Comparison of ENCODE assay signal across 8 mouse cellular contexts in genomic region chr2:18821451-18822379, GRCm38 (mm10).
DNase-seq lines count a peak whose midpoint lies in the region; ATAC-seq lines count a peak whose summit lies in the region.

No protein-coding gene starts in this region.

- H3K27me3 ChIP-seq in forebrain, embryonic 16.5 days (replicated peaks; ENCODE audit: control insufficient read depth, insufficient read depth, low read length): no peaks in the 10 kb centered on the region
- H3K27me3 ChIP-seq in hindbrain, embryonic 12.5 days: no peaks in the 10 kb centered on the region
- H3K27me3 ChIP-seq in limb, embryonic 15.5 days: no peaks in the 10 kb centered on the region
- no peaks in the 10 kb centered on the region for H3K27me3 ChIP-seq in midbrain, embryonic 15.5 days (replicated peaks)

- no peaks in the 10 kb centered on the region for H3K36me3 ChIP-seq in forebrain, embryonic 16.5 days (ENCODE audit: control insufficient read depth, insufficient read depth)
- H3K36me3 ChIP-seq in hindbrain, embryonic 12.5 days: no peaks in the 10 kb centered on the region
- H3K36me3 ChIP-seq in limb, embryonic 15.5 days: no peaks in the 10 kb centered on the region
- no peaks in the 10 kb centered on the region for H3K36me3 ChIP-seq in midbrain, embryonic 15.5 days (replicated peaks)

- ATAC-seq in forebrain, embryonic 16.5 days: peak; percentile 58; the same call in 1 of the 2 replicates
- 0 out of 2 replicates have a peak, but pooled peaks have one; percentile 42 for ATAC-seq in hindbrain, embryonic 12.5 days (ENCODE audit: low FRiP score)
- no peak for ATAC-seq in limb, embryonic 15.5 days (ENCODE audit: insufficient number of reproducible peaks, low FRiP score, low TSS enrichment, low read depth)
- ATAC-seq in midbrain, embryonic 15.5 days (replicated peaks): 0 out of 2 replicates have a peak, but pooled peaks have one; percentile 53

- no peak overlapping the region for H3K4me3 ChIP-seq in forebrain, embryonic 16.5 days (replicated peaks; ENCODE audit: low read length)
- no peak overlapping the region for H3K4me3 ChIP-seq in hindbrain, embryonic 12.5 days
- H3K4me3 ChIP-seq in limb, embryonic 15.5 days: peak overlapping the region; percentile 19
- H3K4me3 ChIP-seq in midbrain, embryonic 15.5 days: no peak overlapping the region

- H3K9me3 ChIP-seq in forebrain, embryonic 16.5 days (ENCODE audit: control insufficient read depth, low read length): no peaks in the 10 kb centered on the region
- H3K9me3 ChIP-seq in hindbrain, embryonic 12.5 days (replicated peaks): no peaks in the 10 kb centered on the region
- H3K9me3 ChIP-seq in limb, embryonic 15.5 days: no peaks in the 10 kb centered on the region
- H3K9me3 ChIP-seq in midbrain, embryonic 15.5 days: no peaks in the 10 kb centered on the region

- peaks cover 13% of the 10 kb centered on the region for H3K4me1 ChIP-seq in forebrain, embryonic 16.5 days (replicated peaks; ENCODE audit: control insufficient read depth, insufficient read depth, low read length)
- peaks cover 19% of the 10 kb centered on the region for H3K4me1 ChIP-seq in hindbrain, embryonic 12.5 days
- peaks cover 19% of the 10 kb centered on the region for H3K4me1 ChIP-seq in limb, embryonic 15.5 days
- H3K4me1 ChIP-seq in midbrain, embryonic 15.5 days: peaks cover 18% of the 10 kb centered on the region

- peak overlapping the region; percentile 35 for H3K4me2 ChIP-seq in forebrain, embryonic 16.5 days (ENCODE audit: low read length)
- peak overlapping the region; percentile 36 for H3K4me2 ChIP-seq in hindbrain, embryonic 12.5 days (replicated peaks)
- peak overlapping the region; percentile 44 for H3K4me2 ChIP-seq in limb, embryonic 15.5 days
- H3K4me2 ChIP-seq in midbrain, embryonic 15.5 days: no peak overlapping the region

- WGBS in forebrain, embryonic 16.5 days: 41% methylated on average over 18 of the region's 18 CpGs
- WGBS in hindbrain, embryonic 12.5 days: 36% methylated on average over 18 of the region's 18 CpGs
- 41% methylated on average over 18 of the region's 18 CpGs for WGBS in limb, embryonic 15.5 days
- WGBS in midbrain, embryonic 15.5 days: 47% methylated on average over 18 of the region's 18 CpGs

- no peak overlapping the region for H3K27ac ChIP-seq in forebrain, embryonic 16.5 days (ENCODE audit: low read length)
- H3K27ac ChIP-seq in hindbrain, embryonic 12.5 days: no peak overlapping the region
- H3K27ac ChIP-seq in limb, embryonic 15.5 days: no peak overlapping the region
- no peak overlapping the region for H3K27ac ChIP-seq in midbrain, embryonic 15.5 days

- peak; percentile 32 for DNase-seq in urinary bladder, postnatal 14 days (ENCODE audit: low spot score)
- DNase-seq in urinary bladder, postnatal 10 days (ENCODE audit: low spot score): no peak
- DNase-seq in thymus, adult 18-20 months: peak; percentile 9 to 47
- no peak for DNase-seq in cerebellum, adult 9-11 months

- H3K9ac ChIP-seq in forebrain, embryonic 16.5 days (replicated peaks; ENCODE audit: low read depth, low read length): no peak overlapping the region
- no peak overlapping the region for H3K9ac ChIP-seq in hindbrain, embryonic 12.5 days
- H3K9ac ChIP-seq in limb, embryonic 15.5 days: no peak overlapping the region
- H3K9ac ChIP-seq in midbrain, embryonic 15.5 days: no peak overlapping the region

Comparison
In these comparisons a context has a peak if more than half of its experiments do, and no peak if none do; other contexts are left out.
1. DNase-seq: peak in urinary bladder, postnatal 14 days (single experiment) and thymus, adult 18-20 months (2 of 2); none in urinary bladder, postnatal 10 days (single experiment) and cerebellum, adult 9-11 months (single experiment).